Mouse (Mus musculus) adrenal gland, adult 18-20 months (tissue): ENCODE measurements around the gene Lhfp. TPM values are rescaled to one million over a fixed set of nuclear protein-coding genes. Genes with fewer than 3 reads are reported as not detected.
"Not testable (repeated sequence)": the region's sequence is repeated elsewhere in the genome, so short reads cannot be mapped to it uniquely, and the experiment has no call there.

ENCODE experiments used
- DNase-seq, 2 experiments: peaks; one replicate each; pipeline ENCODE4 v3.0.0; 2021 to 2022; ENCODE audit warnings: low spot score in 2 of 2
- total RNA-seq, 2 experiments: library from RNA; stranded (reverse); gene quantifications; 1 replicate in 1 of 2; 2 replicates in 1 of 2; pipeline ENCODE4 v1.2.3; 2021

Lhfp gene
- total RNA-seq, 2 experiments from 2014 or later = 18.9 to 20.9 TPM

DNA sequence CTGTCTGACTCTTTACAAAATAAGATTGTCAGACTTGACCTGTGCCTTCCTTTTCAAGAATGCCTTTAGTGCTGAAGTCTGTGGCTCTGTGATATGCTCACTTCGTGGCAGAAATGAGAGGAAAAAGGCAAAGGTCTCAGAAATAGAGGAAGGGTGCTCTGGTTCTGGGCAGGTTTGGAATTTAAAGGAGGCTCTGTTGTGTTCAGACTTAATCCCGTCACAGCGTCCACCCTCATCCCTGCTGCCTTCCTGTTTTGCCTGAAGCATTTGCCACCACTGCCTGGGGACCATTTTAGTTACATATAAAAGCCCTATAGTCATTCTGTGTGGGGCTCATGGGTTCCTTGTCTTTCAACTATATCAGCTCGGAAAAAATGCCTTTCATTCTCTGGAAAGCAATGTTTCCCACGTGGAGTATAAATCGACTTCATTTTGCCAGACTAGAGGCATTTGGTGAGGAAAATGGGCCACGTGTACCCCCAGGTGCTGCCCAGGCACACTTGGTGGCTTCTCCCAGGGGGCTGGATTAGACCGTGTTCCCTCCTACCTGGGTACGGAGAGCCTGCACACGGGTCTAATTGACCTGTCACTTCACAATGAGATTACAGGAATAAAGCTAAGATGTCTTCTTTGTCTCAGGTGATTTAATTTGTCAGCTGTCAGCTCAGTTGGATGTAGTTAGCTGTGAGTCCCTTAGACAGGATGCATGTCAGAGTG lies 207.0 kb downstream of the Lhfp start:
- DNase-seq = no peak

GRCm38 (mm10) chr3:53252556-53252955 lies 211.2 kb downstream of the Lhfp start:
- DNase-seq = no peak

DNA sequence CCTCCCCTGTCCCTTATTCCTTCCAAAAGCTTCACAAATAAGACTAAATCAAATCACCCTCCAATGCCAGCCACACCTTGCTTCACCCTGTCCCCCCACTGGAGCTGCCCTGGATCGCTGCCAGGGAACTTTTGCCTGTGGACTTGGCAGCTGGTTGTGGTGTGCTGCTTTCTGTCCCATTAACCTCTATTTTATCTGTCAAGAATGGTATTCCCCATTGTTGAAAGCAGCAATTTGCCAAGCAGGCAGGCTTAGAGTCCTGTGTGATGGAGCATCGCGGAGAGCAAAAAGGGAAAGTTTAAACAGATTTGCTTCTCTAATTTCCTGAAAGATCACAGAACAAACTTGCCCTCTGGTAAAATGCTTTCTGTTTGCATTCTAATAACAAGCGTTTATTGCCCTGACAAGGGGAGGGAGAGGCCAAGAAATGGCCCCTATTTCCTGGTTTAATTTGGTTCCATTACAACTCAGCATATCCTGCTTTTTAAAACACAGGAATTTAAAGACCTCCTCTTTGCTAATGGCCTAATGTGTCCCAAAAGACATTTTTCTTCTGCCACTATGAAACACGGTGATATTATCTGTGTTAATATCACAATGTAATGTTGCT lies 212.0 kb downstream of the Lhfp start:
- peak; percentile 20 to 25 for DNase-seq

DNA sequence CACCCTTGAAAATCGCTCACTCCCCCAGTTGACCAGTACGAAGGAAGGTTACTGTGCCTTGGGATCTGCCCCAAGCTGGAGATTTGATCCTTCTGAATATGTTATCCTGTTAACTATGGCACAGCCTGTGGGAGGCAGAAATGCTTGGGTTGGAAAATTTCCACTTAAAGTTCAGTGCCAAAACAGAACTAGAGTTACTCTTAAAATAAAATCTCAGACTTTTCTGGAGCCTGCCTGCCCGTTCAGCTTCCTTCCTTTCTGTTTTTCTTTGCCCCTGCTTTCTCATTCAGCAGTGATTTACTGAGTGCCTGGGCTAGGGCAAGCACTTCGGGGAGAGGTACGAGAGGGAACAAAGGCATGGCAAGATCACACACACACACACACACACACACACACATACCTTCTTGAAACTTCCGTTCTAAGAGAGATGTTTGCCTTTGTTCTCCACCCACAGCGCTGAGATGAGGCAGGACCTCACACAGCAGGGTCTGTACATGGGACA lies 217.4 kb downstream of the Lhfp start:
- DNase-seq = no peak

DNA sequence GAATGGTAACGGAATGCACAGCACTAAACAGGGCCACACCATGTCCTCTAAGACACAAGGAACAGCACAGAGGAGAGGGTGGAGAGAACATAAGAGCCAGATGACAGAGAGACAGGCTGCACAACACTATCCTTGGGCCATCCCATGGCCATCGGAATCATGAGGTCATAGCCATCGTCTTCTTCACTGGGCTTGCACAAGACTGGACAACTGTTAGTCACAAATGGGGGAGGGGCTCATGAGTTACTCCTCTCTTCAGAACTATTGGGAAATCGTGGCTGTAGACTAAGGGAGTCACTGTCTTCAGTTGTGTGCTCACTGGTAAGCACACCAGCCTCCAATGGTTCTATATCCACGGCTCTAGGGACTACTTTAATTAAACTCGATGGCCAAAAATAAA lies 224.8 kb downstream of the Lhfp start:
- DNase-seq = peak in 1 of 2 experiments; percentile 18

- DNase-seq = no peak
These were observed 225.7 kb downstream of the Lhfp start for GRCm38 (mm10) chr3:53267046-53267445.

DNA sequence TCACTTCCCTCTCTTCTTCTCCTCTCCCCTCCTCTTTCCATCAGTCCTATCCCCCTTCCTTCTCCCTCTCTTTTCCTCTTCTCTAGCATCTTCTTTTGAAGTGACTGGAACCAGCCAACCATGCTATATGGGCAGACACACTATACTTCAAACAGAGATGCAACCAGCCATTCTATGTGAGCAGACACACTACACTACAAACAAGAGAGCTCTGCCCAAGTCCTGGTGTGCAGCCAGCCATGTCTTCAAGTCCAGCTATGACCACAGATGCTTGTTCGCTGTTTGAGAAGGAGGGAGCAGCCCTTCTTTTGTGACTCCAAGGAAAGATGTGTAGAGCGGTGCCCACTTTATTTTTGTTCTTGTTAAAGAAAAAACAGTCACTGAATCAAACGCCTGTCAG lies 231.9 kb downstream of the Lhfp start:
- DNase-seq = no peak

DNA sequence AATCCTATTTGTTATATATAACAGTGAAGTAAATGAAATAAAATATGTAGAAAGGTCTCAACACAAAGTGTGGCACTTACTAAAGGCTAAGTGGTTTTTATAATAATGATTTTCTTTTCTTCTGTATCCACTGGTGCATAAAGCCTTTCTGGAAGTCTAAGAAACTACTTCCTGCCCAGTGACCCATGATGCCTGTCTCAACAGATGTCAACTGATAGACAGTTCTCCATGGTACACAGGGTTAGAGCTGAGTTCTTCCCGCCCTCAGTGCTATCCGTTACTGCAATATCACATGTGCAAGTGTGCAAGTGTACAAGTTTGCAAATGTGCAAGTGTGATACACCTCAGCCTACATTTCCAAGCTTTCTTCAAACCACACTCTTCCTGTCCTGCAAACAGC lies 236.7 kb downstream of the Lhfp start:
- no peak for DNase-seq

DNA sequence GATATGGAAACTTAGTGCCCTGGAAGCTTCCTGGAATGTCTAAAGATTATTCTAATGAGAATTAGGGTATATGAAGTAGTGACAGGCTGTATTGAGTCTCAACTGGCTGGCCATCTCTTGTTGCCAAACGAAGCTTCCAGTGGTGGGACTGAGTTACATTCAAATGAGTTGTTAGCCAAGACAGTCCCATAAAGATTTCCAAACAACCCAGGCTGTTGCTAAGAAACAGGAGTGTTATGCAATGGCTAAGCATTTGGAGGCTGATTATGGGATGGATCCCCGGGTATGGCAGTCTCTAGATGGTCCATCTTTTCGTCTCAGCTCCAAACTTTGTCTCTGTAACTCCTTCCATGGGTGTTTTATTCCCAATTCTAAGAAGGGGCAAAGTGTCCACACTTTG lies 240.7 kb downstream of the Lhfp start:
- DNase-seq = not testable (repeated sequence)

GRCm38 (mm10) chr3:53284023-53284422 lies 242.7 kb downstream of the Lhfp start:
- DNase-seq = no peak

GRCm38 (mm10) chr3:53284471-53285177 lies 243.3 kb downstream of the Lhfp start:
- DNase-seq = no peak

DNA sequence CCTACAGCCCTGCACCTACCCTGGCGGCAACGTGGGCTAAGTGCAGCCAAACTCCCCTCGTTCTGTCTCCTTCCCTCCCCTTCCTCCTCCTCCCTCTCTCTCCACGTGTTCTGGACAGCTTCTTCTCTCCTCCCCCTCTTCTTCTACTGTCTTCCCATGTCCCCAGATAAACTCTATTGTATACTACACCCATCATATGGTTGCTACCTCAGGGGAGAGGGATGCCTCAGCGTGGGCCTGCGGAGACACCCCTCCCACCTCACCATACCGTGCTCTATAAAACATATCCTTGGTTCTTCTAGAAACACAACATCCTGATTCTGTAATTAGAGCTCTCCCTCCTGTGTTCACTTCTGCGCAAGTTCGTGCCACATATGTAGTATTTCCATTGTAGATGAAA lies 247.3 kb downstream of the Lhfp start:
- DNase-seq = no peak

GRCm38 (mm10) chr3:53289589-53290219 lies 248.4 kb downstream of the Lhfp start:
- DNase-seq = no peak

- DNase-seq = no peak
These were observed 249.9 kb downstream of the Lhfp start for GRCm38 (mm10) chr3:53291185-53291584.

DNA sequence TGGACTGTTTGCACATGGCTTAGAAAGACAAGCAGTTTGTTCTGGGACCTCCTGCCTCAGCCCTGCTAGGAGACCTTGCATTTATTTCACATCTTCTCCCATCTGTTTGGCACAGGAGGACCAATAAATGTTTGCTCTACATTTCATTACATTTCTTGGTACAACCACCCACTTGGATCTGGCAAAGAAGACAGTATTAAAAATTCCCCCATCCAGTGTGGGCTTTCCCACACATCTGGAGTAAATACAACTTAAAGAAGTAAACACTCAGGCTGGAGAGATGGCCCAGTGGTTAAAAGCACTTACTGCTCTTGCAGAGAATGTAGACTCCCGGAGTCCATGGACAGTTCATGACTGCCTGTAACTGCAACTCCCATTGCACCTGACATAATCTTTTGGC lies 250.6 kb downstream of the Lhfp start:
- DNase-seq = no peak

- DNase-seq = no peak
These were observed 251.1 kb downstream of the Lhfp start for GRCm38 (mm10) chr3:53292474-53292873.

- DNase-seq = no peak
These were observed 251.7 kb downstream of the Lhfp start for GRCm38 (mm10) chr3:53292979-53293378.

DNA sequence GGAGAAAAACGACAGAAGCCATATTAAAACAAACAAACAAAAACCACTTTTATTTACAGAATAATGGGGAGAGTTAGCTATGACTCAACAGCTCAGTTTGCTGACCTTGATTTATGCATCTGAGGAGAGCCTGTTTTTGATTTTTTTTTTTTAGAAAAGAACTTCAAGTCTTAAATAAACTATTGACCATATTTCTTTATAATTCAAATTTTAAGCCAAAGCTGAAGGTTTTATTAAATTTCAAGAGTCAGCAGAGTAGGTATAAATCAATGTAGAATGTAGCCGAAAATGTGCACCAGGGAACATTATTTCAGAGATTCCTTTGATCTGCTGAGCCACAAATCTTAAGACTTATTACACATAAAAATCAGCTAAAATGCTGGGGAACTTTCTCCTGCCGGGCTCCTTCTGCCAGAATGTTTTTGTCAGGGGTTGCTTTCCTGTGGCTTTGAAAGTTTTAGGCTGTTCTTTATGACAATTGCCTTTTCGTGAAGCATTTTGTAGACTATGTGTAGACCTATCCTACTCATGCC lies 252.6 kb downstream of the Lhfp start:
- no peak for DNase-seq

GRCm38 (mm10) chr3:53294855-53295254 lies 253.5 kb downstream of the Lhfp start:
- no peak for DNase-seq

DNA sequence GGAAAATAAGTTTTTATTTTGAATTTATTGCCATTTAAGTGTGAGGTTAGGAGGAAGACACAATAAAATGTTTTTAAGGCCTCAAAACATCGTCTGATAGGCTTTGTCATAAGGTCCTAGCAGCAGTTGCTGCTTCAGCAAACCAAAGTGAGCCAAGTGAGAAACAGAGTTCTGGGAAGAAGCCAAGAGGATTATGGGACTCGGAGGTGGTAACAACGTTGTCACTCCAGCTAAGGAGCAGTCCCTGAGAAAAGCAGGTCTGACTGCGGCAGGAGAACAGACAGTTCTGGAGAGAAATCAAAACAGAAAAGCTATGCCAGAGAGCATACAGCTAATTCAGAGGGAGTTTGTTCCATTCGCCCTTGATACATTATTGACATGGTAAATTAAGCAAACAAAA lies 260.5 kb downstream of the Lhfp start:
- no peak for DNase-seq

DNA sequence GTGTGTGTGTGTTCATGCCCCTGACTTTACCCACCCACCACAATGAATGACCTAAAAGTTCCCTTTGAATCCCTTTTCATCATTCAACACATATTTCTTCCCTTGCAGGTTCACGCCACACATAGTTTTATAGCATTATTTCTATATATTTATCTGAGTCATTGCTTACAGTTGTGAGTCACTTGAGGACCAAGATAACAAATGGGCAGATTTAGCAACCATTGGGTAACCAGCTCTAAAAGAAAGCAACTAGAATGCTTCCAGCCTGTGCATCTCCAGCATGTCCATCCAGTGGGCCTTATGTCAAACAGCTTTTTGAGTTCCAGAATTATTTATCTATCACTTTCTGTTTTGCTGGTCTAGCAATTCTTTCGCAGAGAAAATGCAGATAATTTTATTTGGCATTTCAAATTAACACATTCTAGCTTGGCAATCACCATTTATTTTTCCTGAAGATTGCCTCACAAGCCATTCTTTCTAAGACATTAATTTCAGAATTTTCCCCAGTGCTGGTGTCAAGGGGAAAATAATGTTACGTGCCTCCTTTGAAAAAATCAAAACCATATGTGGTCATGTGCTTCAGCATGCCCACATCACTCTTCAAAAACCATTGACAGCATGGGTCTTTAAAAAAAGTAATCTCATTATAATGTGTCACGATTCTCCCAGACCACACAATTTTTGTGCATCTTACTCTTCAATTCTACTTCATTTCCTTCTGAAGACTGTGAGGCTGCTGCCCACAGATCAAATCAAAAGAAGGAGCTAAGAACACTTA lies 263.0 kb downstream of the Lhfp start:
- DNase-seq = no peak
